Mouse (Mus musculus) ES-E14 (cell line): Measurements from ENCODE around the gene Gatad2a. TPM values are rescaled to one million over a fixed set of nuclear protein-coding genes. Genes with fewer than 3 reads are reported as not detected.

ENCODE experiments used
- DNase-seq: peaks from one replicate; pipeline ENCODE4 v3.0.0-alpha.2; 2013; ENCODE audit warnings: low read depth, low spot score
- H3K27ac ChIP-seq: 2 replicates; pipeline ENCODE4 v1.5.1; 2012; ENCODE audit warnings: low read depth, mild to moderate bottlenecking, low read length, moderate library complexity, mixed read lengths; ENCODE audit not compliant: poor library complexity, insufficient read depth, severe bottlenecking
- H3K36me3 ChIP-seq: 2 replicates; pipeline ENCODE4 v1.6.1; 2012; ENCODE audit warnings: mild to moderate bottlenecking, low read length, moderate library complexity, mixed read lengths; ENCODE audit not compliant: control insufficient read depth, poor library complexity, insufficient read depth, severe bottlenecking
- H3K4me1 ChIP-seq, 2 experiments: fragments of 150-350 bp in 1 of 2; sonication (generic) in 1 of 2; 2 replicates each; pipeline ENCODE4 v1.6.1; 2012; ENCODE audit warnings: low read length in 2 of 2, mild to moderate bottlenecking in 1 of 2, mixed read lengths in 1 of 2; ENCODE audit not compliant: control insufficient read depth in 2 of 2, insufficient read depth in 2 of 2, poor library complexity in 1 of 2
- H3K4me3 ChIP-seq, 2 experiments: fragments of 150-350 bp in 1 of 2; sonication (generic) in 1 of 2; 2 replicates each; pipeline ENCODE4 v1.5.1; 2012; ENCODE audit warnings: low read length in 2 of 2, low read depth in 1 of 2, mild to moderate bottlenecking in 1 of 2, mixed read lengths in 1 of 2; ENCODE audit not compliant: insufficient read depth in 1 of 2, poor library complexity in 1 of 2, severe bottlenecking in 1 of 2
- H3K9ac ChIP-seq: 2 replicates; pipeline ENCODE4 v1.6.1; 2012; ENCODE audit warnings: low read depth, mild to moderate bottlenecking, low read length, mixed read lengths; ENCODE audit not compliant: poor library complexity, insufficient read depth, severe bottlenecking
- H3K9me3 ChIP-seq: fragments of 150-350 bp; sonication (generic); 2 replicates; pipeline ENCODE4 v1.6.1; 2012; ENCODE audit warnings: low read depth, mild to moderate bottlenecking, low read length; ENCODE audit not compliant: control insufficient read depth, insufficient read depth
- CHD2 ChIP-seq: IDR thresholded peaks from 2 replicates; pipeline ENCODE4 v1.6.1; 2014; ENCODE audit warnings: mild to moderate bottlenecking, low read depth, low read length, inconsistent platforms
- HCFC1 ChIP-seq: IDR thresholded peaks from 2 replicates; pipeline ENCODE4 v1.6.1; 2012; ENCODE audit warnings: low read length, inconsistent platforms, borderline replicate concordance; ENCODE audit not compliant: insufficient read depth
- MAFK ChIP-seq: IDR thresholded peaks from 2 replicates; pipeline ENCODE4 v1.6.1; 2014; ENCODE audit warnings: mild to moderate bottlenecking, low read depth, low read length, inconsistent platforms; ENCODE audit not compliant: insufficient read depth
- ZC3H11A ChIP-seq: IDR thresholded peaks from 2 replicates; pipeline ENCODE4 v1.6.1; 2012; ENCODE audit warnings: low read depth, mild to moderate bottlenecking, inconsistent platforms, low read length, borderline replicate concordance
- ZNF384 ChIP-seq: IDR thresholded peaks from 2 replicates; pipeline ENCODE4 v1.6.1; 2012; ENCODE audit warnings: low read depth, low read length, inconsistent platforms
- in situ Hi-C, 2 experiments: fragments of 600-800 bp; cut with MboI; formaldehyde crosslinking; loops; one replicate each; pipeline ENCODE4 v1.15.1; 2025; ENCODE audit warnings: low sequenced_read_pairs in 2 of 2, inconsistent platforms in 1 of 2; ENCODE audit not compliant: unreplicated experiment in 2 of 2
- total RNA-seq: library from RNA; depleted of rRNA; stranded (reverse); fragments of 300-350 nt; gene quantifications from 2 replicates; pipeline ENCODE4 v1.2.3, GENCODE M21; 2012

The Gatad2a gene
- total RNA-seq, 1 experiment: 139 TPM

GRCm38 (mm10) chr8:69870003-69870765 is 126.0 kb downstream of the Gatad2a start:
- H3K27ac ChIP-seq: no peak overlapping the region
- in situ Hi-C loops: loop anchor here in 1 of 2 experiments (10.0 kb wide), 1 partner anchor 545 kb away; no protein-coding TSS in a partner anchor
- no peak overlapping the region for H3K4me3 ChIP-seq
- H3K36me3 ChIP-seq: no peaks in the 10 kb centered on the region
- H3K4me1 ChIP-seq: no peaks in the 10 kb centered on the region
- no peak for TF ChIP-seq CHD2
- TF ChIP-seq ZNF384: no peak
- TF ChIP-seq HCFC1: no peak
- no peak for TF ChIP-seq ZC3H11A
- TF ChIP-seq MAFK: no peak
- DNase-seq: no peak
- H3K9ac ChIP-seq: no peak overlapping the region
- H3K9me3 ChIP-seq: no peaks in the 10 kb centered on the region

- DNase-seq: no peak
- Histone ChIP-seq H3K4me1 (no peaks in the 10 kb centered on the region), H3K27ac (no peak overlapping the region), H3K9me3 (no peaks in the 10 kb centered on the region), H3K9ac (no peak overlapping the region), H3K36me3 (no peaks in the 10 kb centered on the region), H3K4me3 (no peak overlapping the region)
- TF ChIP-seq CHD2: no peak
- TF ChIP-seq HCFC1: no peak
- no peak for TF ChIP-seq ZNF384
- no peak for TF ChIP-seq MAFK
- TF ChIP-seq ZC3H11A: no peak
- in situ Hi-C loops: no loop called here
Measured at GRCm38 (mm10) chr8:69867696-69868326, 128.4 kb downstream of the Gatad2a start.

GRCm38 (mm10) chr8:69864180-69864579 is 132.0 kb downstream of the Gatad2a start:
- peaks cover 0 to 2% of the 10 kb centered on the region in 2 experiments; a peak in 1 of 4 replicates for H3K4me1 ChIP-seq
- DNase-seq: no peak
- no peak overlapping the region for H3K4me3 ChIP-seq
- in situ Hi-C loops: no loop called here
- no peak overlapping the region for H3K9ac ChIP-seq
- no peaks in the 10 kb centered on the region for H3K9me3 ChIP-seq
- no peak for TF ChIP-seq ZNF384
- TF ChIP-seq MAFK: no peak
- no peak for TF ChIP-seq HCFC1
- no peak for TF ChIP-seq CHD2
- no peak for TF ChIP-seq ZC3H11A
- H3K27ac ChIP-seq: no peak overlapping the region
- no peaks in the 10 kb centered on the region for H3K36me3 ChIP-seq

GRCm38 (mm10) chr8:69863387-69864020 is 132.7 kb downstream of the Gatad2a start:
- DNase-seq: no peak

More at GRCm38 (mm10) chr8:69863387-69864020, 132.7 kb downstream of the Gatad2a start:
- TF ChIP-seq CHD2: no peak
- TF ChIP-seq HCFC1: no peak
- no peak for TF ChIP-seq ZNF384
- no peak for TF ChIP-seq ZC3H11A
- TF ChIP-seq MAFK: no peak
- no peak overlapping the region for H3K9ac ChIP-seq
- in situ Hi-C loops: no loop called here
- no peaks in the 10 kb centered on the region for H3K9me3 ChIP-seq
- H3K4me3 ChIP-seq: no peak overlapping the region
- H3K4me1 ChIP-seq: peaks cover 0 to 2% of the 10 kb centered on the region in 2 experiments; a peak in 1 of 4 replicates
- H3K27ac ChIP-seq: no peak overlapping the region
- H3K36me3 ChIP-seq: no peaks in the 10 kb centered on the region
